12 mouse cellular contexts compared by ENCODE assay signal in genomic region chr14:60533452-60534224, GRCm38 (mm10).
DNase-seq lines count a peak whose midpoint lies in the region; ATAC-seq lines count a peak whose summit lies in the region.
"Had no signal": no experiment of that assay in that cellular context is flagged by ENCODE, and none has a peak within 500 bp of the region (broad histone marks: within the 10 kb centered on the region; RNA-seq: fewer than 3 reads in every experiment).

No protein-coding gene starts in this region.

- H3K9me3 ChIP-seq in kidney, embryonic 15.5 days (replicated peaks): no peaks in the 10 kb centered on the region
- no peaks in the 10 kb centered on the region for H3K9me3 ChIP-seq in forebrain, embryonic 15.5 days
- no peaks in the 10 kb centered on the region for H3K9me3 ChIP-seq in stomach, embryonic 14.5 days (ENCODE audit: control insufficient read depth, low read depth, low read length)

- 33% methylated on average over 23 of the region's 23 CpGs for WGBS in kidney, embryonic 15.5 days
- WGBS in forebrain, embryonic 15.5 days: 5% methylated on average over 23 of the region's 23 CpGs
- WGBS in stomach, embryonic 14.5 days: 20% methylated on average over 23 of the region's 23 CpGs

- peaks cover 26% of the 10 kb centered on the region for H3K4me1 ChIP-seq in kidney, embryonic 15.5 days
- H3K4me1 ChIP-seq in forebrain, embryonic 15.5 days: peaks cover 37% of the 10 kb centered on the region
- peaks cover 14% of the 10 kb centered on the region; the same call in 1 of the 2 replicates for H3K4me1 ChIP-seq in stomach, embryonic 14.5 days (ENCODE audit: control insufficient read depth, insufficient read depth, low read length)

- H3K27ac ChIP-seq in kidney, embryonic 15.5 days: no peak overlapping the region
- H3K27ac ChIP-seq in forebrain, embryonic 15.5 days (replicated peaks): peak overlapping the region; percentile 62
- no peak overlapping the region for H3K27ac ChIP-seq in stomach, embryonic 14.5 days (ENCODE audit: low read length)

- no peak for DNase-seq in kidney, postnatal 4 days
- peak; percentile 34 for DNase-seq in lung, postnatal 10 days
- DNase-seq in layer of hippocampus, adult 9-11 months: no peak
- no peak for DNase-seq in thymus, postnatal 0 days (ENCODE audit: low spot score)
- no peak for DNase-seq in cerebellum, adult 11 months
- DNase-seq: cerebellum, adult 18-20 months; kidney, postnatal 14 days; liver, postnatal 0 days; right cerebral cortex, postnatal 14 days had no signal

- no peak overlapping the region for H3K9ac ChIP-seq in kidney, embryonic 15.5 days
- H3K9ac ChIP-seq in forebrain, embryonic 15.5 days (replicated peaks): no peak overlapping the region
- H3K9ac ChIP-seq in stomach, embryonic 14.5 days (replicated peaks; ENCODE audit: low read depth, low read length): no peak overlapping the region
- H3K9ac ChIP-seq: liver, postnatal 0 days had no signal

- no peaks in the 10 kb centered on the region for H3K36me3 ChIP-seq in kidney, embryonic 15.5 days
- H3K36me3 ChIP-seq in forebrain, embryonic 15.5 days: no peaks in the 10 kb centered on the region
- H3K36me3 ChIP-seq in stomach, embryonic 14.5 days (ENCODE audit: control insufficient read depth, insufficient read depth, low read length): no peaks in the 10 kb centered on the region

- H3K4me2 ChIP-seq in kidney, embryonic 15.5 days: 0 out of 2 replicates have a peak overlapping the region, but pooled peaks have one; percentile 17
- H3K4me2 ChIP-seq in forebrain, embryonic 15.5 days (replicated peaks): peak overlapping the region; percentile 14; the same call in 1 of the 2 replicates
- peak overlapping the region; percentile 22; the same call in 1 of the 2 replicates for H3K4me2 ChIP-seq in stomach, embryonic 14.5 days (replicated peaks; ENCODE audit: low read depth, low read length)

- no peak for ATAC-seq in kidney, embryonic 15.5 days (replicated peaks; ENCODE audit: low FRiP score)
- ATAC-seq in forebrain, embryonic 15.5 days (replicated peaks): peak; percentile 57
- no peak for ATAC-seq in stomach, embryonic 14.5 days (ENCODE audit: insufficient number of reproducible peaks, insufficient read depth, low FRiP score, low read depth)
- ATAC-seq: liver, postnatal 0 days had no signal

- no peak overlapping the region for H3K4me3 ChIP-seq in kidney, embryonic 15.5 days (replicated peaks)
- no peak overlapping the region for H3K4me3 ChIP-seq in forebrain, embryonic 15.5 days
- H3K4me3 ChIP-seq in stomach, embryonic 14.5 days (ENCODE audit: low read depth, low read length): no peak overlapping the region

- no peaks in the 10 kb centered on the region for H3K27me3 ChIP-seq in kidney, embryonic 15.5 days
- H3K27me3 ChIP-seq in forebrain, embryonic 15.5 days: no peaks in the 10 kb centered on the region
- no peaks in the 10 kb centered on the region for H3K27me3 ChIP-seq in stomach, embryonic 14.5 days (ENCODE audit: control insufficient read depth, insufficient read depth, low read length)
